Mouse (Mus musculus) lung, adult 2 months (tissue): Measurements from ENCODE around the gene Pfn1. TPM values are rescaled to one million over a fixed set of nuclear protein-coding genes. Genes with fewer than 3 reads are reported as not detected.

Source experiments
- DNase-seq: peaks from one replicate; pipeline ENCODE4 v3.0.0; 2022
- H3K4me1 ChIP-seq: fragments of 200-500 bp; 2 replicates; pipeline ENCODE4 v1.6.1; 2011; ENCODE audit warnings: low read length; ENCODE audit not compliant: control insufficient read depth, insufficient read depth
- H3K4me3 ChIP-seq: fragments of 200-500 bp; replicated peaks from 2 replicates; pipeline ENCODE3; 2011; ENCODE audit warnings: low read depth, mild to moderate bottlenecking, control low read depth, low read length; ENCODE audit errors: extremely low read depth
- CTCF ChIP-seq: fragments of 200-500 bp; IDR thresholded peaks from 2 replicates; pipeline ENCODE4 v1.5.1; 2011; ENCODE audit warnings: mild to moderate bottlenecking, low read length, control low read depth; ENCODE audit not compliant: insufficient read depth
- POLR2A ChIP-seq: fragments of 200-500 bp; IDR thresholded peaks from 2 replicates; pipeline ENCODE4 v1.6.1; 2011; ENCODE audit warnings: low read depth, mild to moderate bottlenecking, control low read depth, low read length, borderline replicate concordance; ENCODE audit errors: extremely low read depth
- whole genome bisulfite sequencing: fragments of 180-500 bp; shearing (Covaris S2); methylation state at CpG from one replicate; pipeline ENCODE4 v1.1.7; 2018; 5-methylcytosine and 5-hydroxymethylcytosine counted together
- polyA plus RNA-seq: library from polyadenylated mRNA; depleted of rRNA; stranded (reverse); fragments of >200 nt; gene quantifications from 2 replicates; pipeline ENCODE4 v1.2.3, GENCODE M21; 2012

Pfn1 gene
- polyA plus RNA-seq, 1 experiment = 933 TPM

DNA sequence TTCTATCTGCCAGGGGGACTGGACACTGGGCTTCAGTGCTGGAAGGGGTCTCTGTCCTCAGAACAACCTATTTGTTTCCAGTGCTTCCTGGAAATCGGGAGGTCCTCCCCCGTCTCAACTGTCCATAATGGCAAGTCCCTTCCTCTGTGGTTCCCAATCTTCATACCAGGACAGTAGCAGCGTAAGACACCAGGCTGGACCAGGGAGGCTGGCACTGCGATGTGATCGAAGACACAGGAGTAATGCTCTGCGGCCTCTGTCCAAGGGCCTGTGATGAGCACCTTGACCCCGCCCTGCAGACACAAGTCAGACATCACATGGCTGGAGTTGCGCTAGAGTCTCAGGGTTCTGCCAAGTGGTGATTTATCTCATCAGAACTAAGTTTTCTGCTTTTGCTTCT, 24.9 kb upstream of the Pfn1 start:
- Histone ChIP-seq H3K4me3 (no peak overlapping the region), H3K4me1 (no peaks in the 10 kb centered on the region)
- WGBS = 90% methylated on average over 8 of the region's 8 CpGs
- DNase-seq = no peak
- TF ChIP-seq POLR2A = no peak
- no peak for TF ChIP-seq CTCF

DNA sequence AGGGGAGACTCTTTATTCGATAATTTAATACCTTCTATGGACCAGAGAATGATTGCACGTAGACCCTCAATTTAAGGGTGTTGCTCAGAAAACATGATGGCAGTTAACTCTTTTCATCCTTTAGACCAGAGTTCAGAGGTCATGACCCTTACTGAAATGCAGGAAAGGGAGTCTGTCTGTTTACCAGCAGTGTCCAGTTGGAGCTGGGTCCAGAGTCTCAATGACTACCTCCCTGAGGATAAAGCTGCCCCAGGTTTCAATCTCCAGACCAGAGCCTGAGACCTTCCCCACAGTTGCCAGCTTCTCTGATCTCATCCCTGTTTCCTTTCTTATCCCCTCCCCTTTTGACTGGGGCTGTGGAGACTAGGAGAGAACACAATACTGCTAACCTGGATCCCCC, 24.1 kb upstream of the Pfn1 start:
- Histone ChIP-seq H3K4me1 (no peaks in the 10 kb centered on the region), H3K4me3 (no peak overlapping the region)
- no peak for TF ChIP-seq POLR2A
- TF ChIP-seq CTCF = no peak
- DNase-seq = no peak
- WGBS = 88% methylated on average over 2 of the region's 2 CpGs

DNA sequence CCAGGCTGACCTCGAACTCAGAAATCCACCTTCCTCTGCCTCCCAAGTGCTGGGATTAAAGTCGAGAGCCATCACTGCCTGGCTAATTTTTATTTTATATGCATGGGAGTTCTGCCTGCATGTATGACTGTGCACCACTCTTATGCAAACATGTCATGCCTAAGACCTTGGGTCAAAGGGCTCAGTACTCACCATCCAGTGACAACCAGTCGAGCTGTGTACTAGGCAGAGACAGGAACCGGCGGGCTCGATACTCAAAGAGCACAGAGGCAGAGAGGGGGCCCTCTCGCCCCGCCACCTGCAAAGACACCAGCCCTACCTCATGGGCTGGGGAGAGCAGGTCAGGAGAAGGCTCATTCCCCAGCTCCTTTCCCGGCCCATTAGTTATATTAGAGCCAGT, 23.6 kb upstream of the Pfn1 start:
- 79% methylated on average over 9 of the region's 9 CpGs for WGBS
- no peak for TF ChIP-seq CTCF
- no peak for TF ChIP-seq POLR2A
- DNase-seq = no peak
- no peak overlapping the region for H3K4me3 ChIP-seq
- H3K4me1 ChIP-seq = no peaks in the 10 kb centered on the region

DNA sequence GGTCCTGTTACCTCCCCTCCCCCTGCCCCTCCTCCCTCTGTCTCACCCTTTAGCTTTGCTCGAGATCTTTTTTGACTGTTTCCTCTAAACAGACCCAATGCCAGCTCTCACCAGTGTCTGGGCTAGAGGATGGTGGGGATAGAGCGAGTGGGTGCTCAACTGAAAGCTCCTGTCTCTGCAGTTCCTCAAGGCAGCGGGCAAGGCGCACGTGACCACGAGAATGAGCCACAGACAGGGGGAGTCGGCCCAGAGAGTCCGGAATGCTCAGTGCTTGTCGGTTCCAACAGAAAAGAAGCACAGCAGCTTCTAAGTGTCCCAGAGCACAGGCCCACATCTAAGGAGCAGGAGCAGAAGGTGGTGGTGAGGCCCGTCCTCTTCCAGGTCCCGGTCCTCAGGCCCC, 20.1 kb upstream of the Pfn1 start:
- Histone ChIP-seq H3K4me1 (no peaks in the 10 kb centered on the region), H3K4me3 (no peak overlapping the region)
- TF ChIP-seq POLR2A = no peak
- no peak for TF ChIP-seq CTCF
- no peak for DNase-seq
- WGBS = 70% methylated on average over 11 of the region's 11 CpGs

DNA sequence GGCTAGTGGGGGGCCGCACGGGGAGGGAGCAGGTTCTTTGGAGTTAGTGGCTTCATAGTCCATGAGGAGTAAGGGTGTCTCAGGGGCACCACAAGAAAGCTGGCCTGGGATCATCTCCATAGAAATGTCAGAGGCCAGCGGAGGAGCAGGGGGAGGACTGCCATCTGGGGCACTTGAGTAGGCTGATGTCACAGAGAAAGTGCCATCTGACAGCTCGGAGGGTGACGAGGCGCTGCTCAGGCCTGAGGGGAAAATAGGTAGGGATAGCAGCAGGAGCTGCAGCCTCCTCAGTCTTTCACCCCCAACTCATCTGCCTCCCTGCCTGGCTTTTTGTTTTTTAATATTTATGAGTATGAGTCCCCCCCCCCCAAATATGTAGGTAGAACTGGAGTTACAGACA, 19.6 kb upstream of the Pfn1 start:
- 92% methylated on average over 6 of the region's 6 CpGs for WGBS
- H3K4me1 ChIP-seq = no peaks in the 10 kb centered on the region
- TF ChIP-seq POLR2A (no peak), CTCF (no peak)

DNA sequence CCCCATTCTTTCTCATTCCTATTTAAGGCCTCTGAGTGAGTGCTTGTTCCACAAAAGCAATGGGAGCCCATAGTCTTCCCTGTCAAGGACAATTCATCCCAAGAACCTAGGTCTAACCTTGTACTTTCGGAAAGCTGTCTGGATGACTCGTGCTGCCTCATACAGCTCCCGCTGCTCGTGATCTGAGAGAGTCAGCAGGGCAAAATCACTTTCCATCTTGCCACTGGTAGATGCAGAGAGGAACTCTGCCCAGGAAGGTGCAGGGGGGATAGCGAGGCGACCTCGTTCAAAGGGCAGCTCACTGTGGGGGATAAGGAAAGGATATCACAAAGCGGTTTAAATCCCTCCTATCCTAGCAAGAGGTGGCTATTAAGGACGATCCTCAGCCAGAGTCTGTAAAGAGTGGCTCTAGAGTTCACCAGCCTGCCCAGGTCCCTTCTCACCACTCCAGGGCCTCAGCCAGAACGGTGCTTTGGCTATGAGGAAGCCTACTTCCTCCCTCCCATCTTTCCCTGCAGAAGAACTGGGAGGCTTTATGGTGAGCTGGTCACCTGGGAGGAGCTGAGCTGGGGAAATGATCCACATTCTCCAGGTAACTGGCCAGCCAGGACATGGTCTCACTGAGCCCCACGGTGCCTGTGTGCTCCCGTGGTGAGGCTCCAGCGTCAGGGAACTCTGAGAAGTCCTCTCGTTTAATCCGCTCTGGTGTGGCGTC, 17.0 kb upstream of the Pfn1 start:
- H3K4me1 ChIP-seq = peaks cover 4% of the 10 kb centered on the region; the same call in 1 of the 2 replicates
- no peak for TF ChIP-seq POLR2A
- TF ChIP-seq CTCF = no peak
- no peak overlapping the region for H3K4me3 ChIP-seq
- DNase-seq = no peak
- WGBS = 89% methylated on average over 16 of the region's 16 CpGs

More for the DNA sequence above, 19.6 kb upstream of the Pfn1 start:
- H3K4me3 ChIP-seq = no peak overlapping the region
- no peak for DNase-seq

DNA sequence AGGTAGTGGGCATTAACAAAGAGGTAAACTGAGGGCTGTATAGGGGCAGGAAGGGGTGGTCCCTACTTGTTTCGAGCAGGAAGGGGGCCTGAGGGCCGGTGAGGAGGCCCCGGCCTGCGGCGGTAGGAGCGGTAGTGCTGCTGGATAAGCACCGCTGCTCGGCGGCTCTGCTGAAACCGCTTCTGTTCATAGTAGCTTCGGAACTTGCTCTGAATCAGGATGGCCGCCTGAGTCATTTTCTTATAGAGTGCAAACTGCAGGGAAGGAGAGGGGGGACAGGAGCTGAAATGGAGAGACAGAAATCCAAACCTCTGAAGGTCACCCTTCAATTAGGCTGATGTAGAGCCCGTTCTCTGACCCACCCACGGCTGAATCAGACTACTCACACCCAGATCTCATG, 16.0 kb upstream of the Pfn1 start:
- no peak for DNase-seq
- 57% methylated on average over 14 of the region's 14 CpGs for WGBS
- no peak overlapping the region for H3K4me3 ChIP-seq
- H3K4me1 ChIP-seq = peaks cover 4% of the 10 kb centered on the region; the same call in 1 of the 2 replicates
- TF ChIP-seq POLR2A (no peak), CTCF (no peak)

DNA sequence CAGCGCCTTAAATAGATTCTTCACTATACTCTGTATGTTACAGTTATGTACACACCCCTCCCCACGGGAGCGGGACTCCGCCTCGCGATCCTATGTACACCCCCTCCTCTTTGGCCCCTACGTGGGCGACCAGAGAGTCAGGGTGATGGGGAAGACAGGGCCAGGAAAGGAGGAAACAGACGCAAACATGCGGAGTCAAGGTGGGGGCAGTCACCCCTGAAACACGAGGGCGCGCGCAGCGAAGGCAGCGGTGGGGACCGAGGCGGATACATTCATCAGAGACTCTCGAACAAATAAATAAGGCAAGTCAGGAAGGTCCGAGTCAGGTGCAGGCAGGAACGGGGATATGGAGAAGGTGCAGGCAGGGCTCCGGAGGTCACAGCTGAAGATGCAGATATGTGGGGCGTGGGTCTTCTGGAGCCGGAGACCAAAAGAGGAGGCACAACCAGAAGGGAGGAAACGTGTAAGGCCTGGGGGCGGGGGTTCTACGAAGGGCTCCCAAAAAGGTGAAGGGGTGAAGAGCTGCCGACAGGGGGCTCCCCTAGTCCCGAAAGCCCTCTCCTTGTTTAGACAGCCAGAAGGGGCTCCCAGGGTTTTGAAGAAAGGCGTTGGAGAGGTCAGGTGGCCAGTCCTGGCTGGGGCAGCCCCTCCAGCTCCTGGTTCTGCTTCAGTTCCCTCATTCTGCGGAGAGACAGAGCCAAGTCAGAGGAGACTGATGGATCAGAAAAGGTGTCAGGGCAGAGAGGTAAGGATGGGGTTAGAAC, 15.3 kb upstream of the Pfn1 start:
- DNase-seq = peak; percentile 67
- under 1% methylated on average over 31 of the region's 31 CpGs for WGBS
- no peak for TF ChIP-seq CTCF
- TF ChIP-seq POLR2A = peak; percentile 49; the same call in 1 of the 2 replicates

DNA sequence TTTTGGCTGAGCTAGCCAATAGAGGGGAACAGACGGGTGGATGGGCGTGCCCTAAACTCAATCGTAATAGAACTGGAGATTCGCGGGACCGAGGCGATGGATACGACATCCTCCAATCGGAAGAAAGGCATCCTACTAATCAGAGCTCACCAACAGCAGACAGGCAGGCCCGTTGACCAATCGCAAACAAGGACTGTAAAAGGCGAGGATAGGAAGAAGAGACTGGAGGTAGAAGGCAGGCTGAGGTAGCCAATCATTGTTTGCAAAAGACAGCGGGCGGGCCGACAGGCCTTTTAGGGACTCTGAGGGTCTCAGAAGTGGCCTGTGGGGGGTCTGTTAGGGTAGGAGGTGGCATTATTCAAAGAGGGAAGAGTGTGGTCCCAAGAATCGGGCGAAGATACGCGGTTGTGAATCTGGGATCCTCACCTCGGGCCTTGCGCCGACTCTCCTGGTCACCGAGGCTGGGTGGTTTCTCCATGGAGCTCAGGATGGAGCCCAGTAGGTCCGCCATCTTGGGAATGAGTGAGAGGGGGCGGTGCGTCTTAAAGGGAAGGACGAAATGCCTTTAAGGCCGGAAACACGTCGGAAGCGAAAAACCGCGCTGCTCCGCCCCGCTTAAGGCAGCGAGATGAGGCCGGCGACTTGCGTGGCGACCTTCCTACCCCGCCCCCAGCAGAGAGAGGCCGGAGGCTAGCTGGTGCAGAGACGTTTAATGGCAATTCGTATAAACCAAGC, 14.5 kb upstream of the Pfn1 start, which contains the start of gene Spag7:
Gene Spag7, minus strand, starts transcription at position 646 of the 735 bp plus-strand sequence.
- H3K4me3 ChIP-seq = peak within 1 kb of the TSS; percentile 74
- under 1% methylated on average over 44 of the region's 44 CpGs for WGBS
- H3K4me1 ChIP-seq = peaks cover 4% of the 10 kb centered on the region; the same call in 1 of the 2 replicates
- TF ChIP-seq CTCF = no peak
- TF ChIP-seq POLR2A = peak; percentile 97
- peak; percentile 95 for DNase-seq

More for the DNA sequence above, 15.3 kb upstream of the Pfn1 start:
- Histone ChIP-seq H3K4me1 (peaks cover 4% of the 10 kb centered on the region; the same call in 1 of the 2 replicates), H3K4me3 (peak overlapping the region; percentile 74)

DNA sequence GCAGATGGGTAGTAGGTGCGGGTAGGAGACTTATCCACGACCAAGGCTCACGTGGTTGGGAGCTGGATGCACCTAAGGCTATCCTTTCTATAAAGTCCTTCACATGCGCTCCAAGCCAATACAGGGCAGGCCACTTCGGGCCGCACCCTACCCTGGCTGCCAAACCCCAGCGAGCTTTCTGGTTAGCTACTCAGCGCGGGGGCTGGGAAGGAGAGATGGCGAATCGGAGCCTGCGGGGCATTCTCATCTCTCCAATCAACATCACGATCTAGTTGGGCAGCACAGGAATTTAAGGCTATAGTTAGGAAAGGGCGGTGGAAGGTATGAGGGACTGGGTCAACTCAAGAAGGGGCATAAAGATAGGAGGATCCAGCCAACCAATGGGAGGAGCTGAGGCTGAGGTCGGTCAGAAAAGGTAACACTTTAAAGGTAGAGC, 13.9 kb upstream of the Pfn1 start:
- peak; percentile 79 for DNase-seq
- Histone ChIP-seq H3K4me1 (peaks cover 4% of the 10 kb centered on the region; the same call in 1 of the 2 replicates), H3K4me3 (peak overlapping the region; percentile 57)
- under 1% methylated on average over 15 of the region's 15 CpGs for WGBS
- TF ChIP-seq POLR2A (0 out of 2 replicates have a peak, but pooled peaks have one; percentile 19), CTCF (no peak)
